Mouse (Mus musculus) bone marrow, adult 2 months (tissue): ENCODE measurements around the gene Pgrmc1. TPM values are rescaled to one million over a fixed set of nuclear protein-coding genes. Genes with fewer than 3 reads are reported as not detected.

Source experiments
- H3K27ac ChIP-seq: fragments of 200-500 bp; 2 replicates; pipeline ENCODE4 v1.5.1; 2012; ENCODE audit warnings: low read depth, mild to moderate bottlenecking, control low read depth, inconsistent platforms, low read length; ENCODE audit not compliant: control insufficient read depth, poor library complexity, insufficient read depth
- H3K4me1 ChIP-seq: fragments of 200-500 bp; 2 replicates; pipeline ENCODE4 v1.6.1; 2011; ENCODE audit warnings: low read length; ENCODE audit not compliant: control insufficient read depth, insufficient read depth
- H3K4me3 ChIP-seq: fragments of 200-500 bp; replicated peaks from 2 replicates; pipeline ENCODE3; 2011; ENCODE audit warnings: mild to moderate bottlenecking, low read depth, low read length, control low read depth; ENCODE audit not compliant: control insufficient read depth
- CTCF ChIP-seq: fragments of 200-500 bp; IDR thresholded peaks from 2 replicates; pipeline ENCODE4 v1.5.1; 2011; ENCODE audit warnings: low read length, control low read depth; ENCODE audit not compliant: control insufficient read depth, insufficient read depth
- POLR2A ChIP-seq: fragments of 200-500 bp; IDR thresholded peaks from 2 replicates; pipeline ENCODE4 v1.6.1; 2011; ENCODE audit warnings: low read depth, mild to moderate bottlenecking, control low read depth, low read length, borderline replicate concordance; ENCODE audit not compliant: control insufficient read depth
- WGBS: fragments of 180-500 bp; shearing (Covaris S2); methylation state at CpG from one replicate; pipeline ENCODE4 v1.1.7; 2018; 5-methylcytosine and 5-hydroxymethylcytosine counted together
- polyA plus RNA-seq: library from polyadenylated mRNA; stranded (reverse); fragments of >200 nt; gene quantifications from 2 replicates; pipeline ENCODE4 v1.2.4, GENCODE M21; 2011; ENCODE audit warnings: low replicate concordance; ENCODE audit not compliant: missing spikeins, insufficient read depth, insufficient read length

Pgrmc1 gene
- polyA plus RNA-seq, 1 experiment: 20.4 TPM

DNA sequence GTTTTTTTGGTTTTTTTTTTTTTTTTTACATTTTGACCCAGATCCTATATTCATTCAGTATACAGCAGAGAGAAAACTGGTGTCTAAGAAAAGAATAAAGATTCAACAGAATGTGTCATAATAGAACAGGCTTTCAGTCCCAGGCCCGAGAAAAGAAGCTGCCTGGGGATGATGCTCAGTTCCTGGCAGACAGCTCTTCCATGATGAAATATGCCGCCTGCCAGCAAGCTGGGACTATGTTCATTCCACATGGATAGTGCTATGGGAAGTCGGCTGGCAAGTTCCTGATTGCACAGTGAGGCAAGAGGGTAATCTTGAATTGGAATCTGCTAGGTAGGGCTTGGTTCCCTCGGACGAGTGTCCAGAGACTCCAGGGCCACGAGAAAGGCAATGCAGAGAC, 42.0 kb downstream of the Pgrmc1 start:
- H3K4me3 ChIP-seq: no peak overlapping the region
- 79% methylated on average over 6 of the region's 6 CpGs for WGBS
- no peak overlapping the region for H3K27ac ChIP-seq
- no peak for TF ChIP-seq POLR2A
- no peak for TF ChIP-seq CTCF
- no peaks in the 10 kb centered on the region for H3K4me1 ChIP-seq

DNA sequence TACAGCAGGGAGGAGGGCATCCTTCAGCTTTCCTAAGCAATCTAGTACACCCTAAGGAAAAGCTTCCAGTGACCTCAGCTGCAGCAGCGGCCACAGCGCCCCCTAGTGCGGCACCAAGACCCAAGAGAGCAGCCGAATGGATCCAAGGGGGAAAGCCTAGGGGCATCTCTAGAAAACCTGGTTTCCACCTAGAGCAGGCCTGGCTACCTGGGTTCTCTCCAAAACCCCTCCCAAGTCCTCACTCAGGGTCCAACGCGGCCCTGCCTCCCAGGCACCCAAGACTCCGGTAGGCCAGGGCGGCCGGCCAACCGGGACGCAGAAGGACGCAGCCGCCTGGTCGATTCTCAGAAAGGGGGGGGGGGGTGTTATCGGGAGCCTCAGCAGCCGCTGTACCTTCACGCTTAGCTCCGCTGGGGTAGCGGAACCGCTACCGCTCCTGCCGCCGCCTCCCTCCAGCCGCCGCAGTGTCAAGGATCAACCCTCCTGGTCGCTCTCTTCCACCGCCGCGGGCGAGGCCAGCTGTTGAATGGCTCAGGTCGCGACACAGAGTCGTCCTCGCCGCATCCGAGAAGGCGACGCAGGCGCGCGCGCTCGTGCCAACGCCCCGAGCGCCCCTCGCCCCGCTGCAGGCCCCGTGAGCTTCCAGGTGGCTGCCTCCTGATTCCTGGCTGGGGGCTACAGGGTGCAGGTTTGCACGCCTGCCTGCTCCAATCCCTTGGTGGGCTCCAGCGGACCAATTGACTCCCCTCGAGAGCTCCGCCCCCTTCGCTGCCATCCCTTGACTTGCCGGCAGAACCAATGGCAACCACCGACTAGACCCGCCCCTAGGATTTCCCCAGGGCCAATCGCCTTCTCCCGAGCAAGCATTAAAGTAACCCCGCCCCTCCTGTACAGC, 46.9 kb downstream of the Pgrmc1 start, which contains the start of gene Akap17b:
TSS of gene Akap17b (minus strand) at position 739 of the 895 bp plus-strand sequence.
- H3K4me1 ChIP-seq: no peaks in the 10 kb centered on the region
- H3K27ac ChIP-seq: peak within 1 kb of the TSS; percentile 63; the same call in 1 of the 2 replicates
- TF ChIP-seq POLR2A (no peak), CTCF (peak; percentile 51; the same call in 1 of the 2 replicates)
- 17% methylated on average over 60 of the region's 60 CpGs for WGBS
- H3K4me3 ChIP-seq: peak within 1 kb of the TSS; percentile 76

Other genes with a start within 250 kb of the Pgrmc1 start
- not detected in 2 replicates for gene Gm6268, start 196.9 kb upstream of the Pgrmc1 start, polyA plus RNA-seq
- gene Gm14569, start 106.4 kb upstream of the Pgrmc1 start, polyA plus RNA-seq: not detected in 2 replicates
- gene Akap17b, start 47.2 kb downstream of the Pgrmc1 start, polyA plus RNA-seq: 1.5 and 1.6 TPM in 2 replicates
- not detected in 2 replicates for gene Slc25a43, start 145.5 kb downstream of the Pgrmc1 start, polyA plus RNA-seq
- gene Slc25a5, start 197.4 kb downstream of the Pgrmc1 start, polyA plus RNA-seq: 102 and 183 TPM in 2 replicates